Mouse (Mus musculus): ENCODE data around the gene Klf1. TPM values are rescaled to one million over a fixed set of nuclear protein-coding genes. Genes with fewer than 3 reads are reported as not detected.
"Not testable (repeated sequence)": the region's sequence is repeated elsewhere in the genome, so short reads cannot be mapped to it uniquely, and the experiment has no call there.

Klf1 gene
- total RNA-seq, 2 experiments from 2014 or later, result 0.52 to 0.72 TPM

- ATAC-seq (replicated peaks; ENCODE audit: poor library complexity, severe bottlenecking), result no peak
Measured at GRCm38 (mm10) chr8:84907037-84907436, 5.3 kb downstream of the Klf1 start.

- ATAC-seq (replicated peaks; ENCODE audit: poor library complexity, severe bottlenecking), result no peak
Measured at GRCm38 (mm10) chr8:84907493-84907892, 5.8 kb downstream of the Klf1 start.

DNA sequence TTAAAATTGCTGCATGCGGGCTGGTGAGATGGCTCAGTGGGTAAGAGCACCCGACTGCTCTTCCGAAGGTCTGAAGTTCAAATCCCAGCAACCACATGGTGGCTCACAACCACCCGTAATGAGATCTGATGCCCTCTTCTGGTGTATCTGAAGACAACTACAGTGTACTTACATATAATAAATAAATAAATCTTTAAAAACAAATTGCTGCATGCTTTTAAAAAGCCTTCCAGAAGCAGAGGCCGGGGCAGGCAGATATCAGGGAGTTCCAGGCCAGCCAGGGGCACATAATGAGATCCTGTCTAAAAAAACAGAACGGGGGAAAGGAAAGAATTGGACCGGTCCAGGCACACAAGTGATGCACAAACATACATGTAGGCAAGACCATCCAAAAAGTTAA is 6.3 kb downstream of the Klf1 start:
- ATAC-seq (replicated peaks; ENCODE audit: poor library complexity, severe bottlenecking), result not testable (repeated sequence)

DNA sequence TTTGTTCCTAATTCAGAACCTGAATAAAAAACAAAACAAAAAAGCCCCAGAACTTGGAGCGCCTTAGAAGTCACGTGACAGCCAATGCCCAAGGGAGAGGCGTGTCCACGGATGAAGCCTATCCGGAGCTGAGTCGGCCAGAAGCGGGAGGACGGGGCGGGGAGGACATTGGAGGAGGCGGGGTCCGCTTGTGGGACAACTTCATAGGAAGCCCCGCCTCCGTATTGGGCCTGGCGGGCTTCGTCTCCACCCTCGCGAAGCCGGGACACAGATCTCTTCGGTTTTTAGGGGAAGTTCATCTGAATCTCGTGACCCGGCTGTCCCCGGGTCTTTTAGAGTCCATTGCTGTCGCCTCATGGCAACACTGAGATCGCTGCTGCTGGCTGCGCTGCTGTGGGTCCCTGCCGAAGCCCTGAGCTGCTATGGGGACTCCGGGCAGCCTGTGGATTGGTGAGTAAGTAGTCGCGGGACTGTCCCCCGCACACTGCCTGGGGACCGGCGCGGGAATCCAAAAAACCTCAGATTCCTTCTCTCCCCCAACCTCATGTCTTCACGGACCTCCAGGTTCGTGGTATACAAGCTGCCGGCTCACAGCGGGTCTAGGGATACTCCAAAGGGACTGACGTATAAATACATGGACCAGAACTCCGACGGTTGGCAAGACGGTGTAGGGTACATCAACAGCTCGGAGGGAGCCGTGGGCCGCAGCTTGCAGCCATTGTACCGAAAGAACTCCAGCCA is 6.9 kb downstream of the Klf1 start, which contains the start of gene Dnase2a:
TSS of gene Dnase2a (plus strand) at position 140 of the 741 bp plus-strand sequence.
- ATAC-seq (replicated peaks; ENCODE audit: poor library complexity, severe bottlenecking), result peak; percentile 92

GRCm38 (mm10) chr8:84909162-84909767 is 7.5 kb downstream of the Klf1 start:
- ATAC-seq (replicated peaks; ENCODE audit: poor library complexity, severe bottlenecking), result no peak

- ATAC-seq (replicated peaks; ENCODE audit: poor library complexity, severe bottlenecking), result no peak
Measured at GRCm38 (mm10) chr8:84909949-84910348, 8.2 kb downstream of the Klf1 start.

DNA sequence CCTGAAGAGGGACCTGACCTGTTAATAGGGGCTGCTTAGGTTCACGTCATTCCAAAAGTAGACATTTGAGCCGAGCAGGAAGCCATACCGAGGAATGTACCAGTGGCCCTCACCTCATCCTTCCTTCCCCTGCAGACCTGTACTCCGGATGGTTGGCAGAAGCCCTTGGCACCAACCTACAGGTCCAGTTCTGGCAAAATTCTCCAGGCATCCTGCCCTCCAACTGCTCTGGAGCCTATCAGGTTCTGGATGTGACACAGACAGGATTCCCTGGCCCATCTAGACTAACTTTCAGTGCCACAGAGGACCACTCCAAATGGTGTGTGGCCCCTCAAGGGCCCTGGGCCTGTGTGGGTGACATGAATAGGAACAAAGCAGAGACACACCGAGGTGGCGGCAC is 8.8 kb downstream of the Klf1 start:
- ATAC-seq (replicated peaks; ENCODE audit: poor library complexity, severe bottlenecking), result no peak

GRCm38 (mm10) chr8:84911854-84912253 is 10.1 kb downstream of the Klf1 start:
- ATAC-seq (replicated peaks; ENCODE audit: poor library complexity, severe bottlenecking), result no peak

DNA sequence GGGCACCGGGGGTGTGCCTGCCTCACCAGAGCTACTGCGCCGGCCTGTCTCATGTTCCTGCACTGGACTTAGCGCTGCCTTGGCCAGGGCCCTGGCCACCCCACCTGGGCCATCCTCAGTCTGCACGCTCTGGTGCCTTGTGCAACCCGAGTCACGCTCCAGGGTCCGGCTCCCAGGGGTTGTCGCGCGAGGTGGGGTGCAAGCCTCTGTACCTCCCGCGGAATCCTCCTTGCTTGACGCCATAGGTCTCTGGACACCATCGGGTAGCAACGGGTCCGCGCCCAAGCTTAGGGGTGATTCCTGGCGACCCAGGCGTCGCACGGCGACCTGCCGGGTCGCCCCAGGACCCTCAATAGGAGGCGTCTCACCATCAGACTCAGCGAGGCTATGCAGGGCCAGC is 10.7 kb downstream of the Klf1 start:
- ATAC-seq (replicated peaks; ENCODE audit: poor library complexity, severe bottlenecking), result no peak

- ATAC-seq (replicated peaks; ENCODE audit: poor library complexity, severe bottlenecking), result peak; percentile 13
Measured at GRCm38 (mm10) chr8:84912895-84913501, 11.3 kb downstream of the Klf1 start.

DNA sequence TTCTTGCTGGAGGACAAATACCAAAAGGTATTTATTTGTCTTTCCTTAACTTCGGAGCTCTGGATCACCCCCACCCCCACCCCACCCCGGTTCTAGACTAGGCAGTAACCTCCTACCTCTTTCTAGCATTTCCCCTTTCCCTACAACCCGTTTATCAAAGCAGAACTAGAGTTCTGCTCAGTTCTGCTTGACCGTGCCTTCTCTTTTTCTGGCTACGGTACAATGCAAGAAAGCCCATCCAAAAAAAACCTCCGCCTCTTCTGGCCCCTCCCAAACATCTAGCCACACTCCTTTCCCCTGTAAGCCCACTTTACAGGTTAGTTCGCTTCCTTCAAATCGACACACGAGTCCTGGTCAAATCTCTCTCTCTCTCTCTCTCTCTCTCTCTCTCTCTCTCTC is 11.8 kb downstream of the Klf1 start:
- peak; percentile 35 for ATAC-seq (replicated peaks; ENCODE audit: poor library complexity, severe bottlenecking)

GRCm38 (mm10) chr8:84913960-84914359 is 12.2 kb downstream of the Klf1 start:
- no peak for ATAC-seq (replicated peaks; ENCODE audit: poor library complexity, severe bottlenecking)

GRCm38 (mm10) chr8:84915269-84915668 is 13.5 kb downstream of the Klf1 start:
- no peak for ATAC-seq (replicated peaks; ENCODE audit: poor library complexity, severe bottlenecking)

- ATAC-seq (replicated peaks; ENCODE audit: poor library complexity, severe bottlenecking), result no peak
Measured at GRCm38 (mm10) chr8:84917781-84918180, 16.1 kb downstream of the Klf1 start.

DNA sequence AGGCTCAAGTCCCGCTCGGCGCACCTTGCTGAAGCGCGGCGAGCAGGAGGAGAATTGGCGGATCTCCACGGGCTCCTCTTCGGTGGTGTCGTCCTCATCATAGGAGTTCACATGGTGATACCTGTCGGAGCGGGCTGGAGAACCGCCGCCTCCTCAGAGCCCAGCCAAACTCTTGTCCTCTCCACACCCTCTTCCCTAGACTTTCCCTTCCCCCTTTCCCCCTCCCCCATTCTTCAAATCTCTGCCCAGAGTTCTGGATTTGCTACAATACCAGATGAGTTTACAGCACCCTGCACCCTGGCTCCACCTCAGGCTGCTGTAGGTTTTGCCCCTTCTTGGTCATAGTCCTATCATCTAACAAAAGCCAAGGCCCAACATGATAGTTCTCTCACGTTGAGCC is 16.9 kb downstream of the Klf1 start:
- ATAC-seq (replicated peaks; ENCODE audit: poor library complexity, severe bottlenecking), result no peak

GRCm38 (mm10) chr8:84921596-84921995 is 19.9 kb downstream of the Klf1 start:
- no peak for ATAC-seq (replicated peaks; ENCODE audit: poor library complexity, severe bottlenecking)

DNA sequence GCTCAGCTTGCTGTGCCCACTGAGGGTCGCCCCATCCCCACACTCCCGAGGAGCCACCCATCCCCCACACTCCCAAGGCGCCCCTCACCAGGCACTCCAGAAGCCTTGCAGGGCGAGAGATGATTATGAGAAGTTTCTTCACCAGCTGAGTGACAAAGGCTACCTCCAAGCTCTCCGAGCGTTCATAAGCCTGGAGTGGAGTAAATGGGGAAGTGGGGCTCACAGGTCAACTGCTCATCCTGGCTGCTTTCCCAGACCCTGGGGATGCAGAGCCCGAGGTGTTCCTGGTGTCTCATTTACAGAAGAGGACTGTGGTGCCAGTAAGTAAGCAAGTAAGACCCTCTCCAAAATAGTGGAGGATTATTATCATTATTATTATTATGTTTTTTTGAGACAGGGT is 23.8 kb downstream of the Klf1 start:
- ATAC-seq (replicated peaks; ENCODE audit: poor library complexity, severe bottlenecking), result peak; percentile 53

DNA sequence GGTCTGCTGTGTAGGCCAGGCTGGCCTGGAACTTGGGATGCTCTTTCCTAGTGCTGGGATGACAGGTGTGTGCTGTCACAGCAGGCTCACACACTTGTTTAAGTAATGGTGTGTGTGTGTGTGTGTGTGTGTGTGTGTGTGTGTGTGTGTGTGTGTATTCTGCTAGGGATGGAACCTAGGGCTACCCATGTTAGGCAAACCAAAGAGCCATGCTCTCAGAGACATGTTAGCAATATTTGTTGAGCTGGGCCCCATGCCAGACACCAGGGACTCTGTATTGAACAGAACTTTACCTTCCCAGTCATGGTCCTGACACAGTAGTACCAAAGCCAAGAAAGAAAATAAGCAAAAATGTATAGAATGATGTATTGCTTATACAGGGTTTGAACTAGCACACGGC is 25.8 kb downstream of the Klf1 start:
- no peak for ATAC-seq (replicated peaks; ENCODE audit: poor library complexity, severe bottlenecking)

GRCm38 (mm10) chr8:84928456-84929306 is 27.0 kb downstream of the Klf1 start:
- peak; percentile 87 for ATAC-seq (replicated peaks; ENCODE audit: poor library complexity, severe bottlenecking)

- no peak for ATAC-seq (replicated peaks; ENCODE audit: poor library complexity, severe bottlenecking)
Measured at GRCm38 (mm10) chr8:84930582-84930981, 28.9 kb downstream of the Klf1 start.

Data from granulocyte monocyte progenitor cell, adult 5-6 weeks (primary cell).